Mouse (Mus musculus) erythroid progenitor cell, adult 5-6 weeks (primary cell): ENCODE results near the gene Sox18. TPM values are rescaled to one million over a fixed set of nuclear protein-coding genes. Genes with fewer than 3 reads are reported as not detected.

Source experiments
- ATAC-seq: replicated peaks from 2 replicates; pipeline ENCODE4 v1.8.0; 2016; ENCODE audit warnings: moderate number of reproducible peaks, mild to moderate bottlenecking, moderate TSS enrichment, inconsistent platforms; ENCODE audit not compliant: poor library complexity, low FRiP score, severe bottlenecking
- total RNA-seq, 2 experiments: library from RNA; stranded (forward) in 1 of 2; stranded (reverse) in 1 of 2; fragments of 150-400 nt in 1 of 2; fragments of 186-747, 209-891 nt in 1 of 2; gene quantifications; 2 replicates each; pipeline versions ENCODE4 v1.2.3 to v1.2.4; 2015 to 2017; ENCODE audit warnings: low replicate concordance in 2 of 2

Sox18 gene
- total RNA-seq (2015; ENCODE audit: low replicate concordance) (not detected in 2 replicates), total RNA-seq (2017; ENCODE audit: low replicate concordance) (not detected in 2 replicates)

DNA sequence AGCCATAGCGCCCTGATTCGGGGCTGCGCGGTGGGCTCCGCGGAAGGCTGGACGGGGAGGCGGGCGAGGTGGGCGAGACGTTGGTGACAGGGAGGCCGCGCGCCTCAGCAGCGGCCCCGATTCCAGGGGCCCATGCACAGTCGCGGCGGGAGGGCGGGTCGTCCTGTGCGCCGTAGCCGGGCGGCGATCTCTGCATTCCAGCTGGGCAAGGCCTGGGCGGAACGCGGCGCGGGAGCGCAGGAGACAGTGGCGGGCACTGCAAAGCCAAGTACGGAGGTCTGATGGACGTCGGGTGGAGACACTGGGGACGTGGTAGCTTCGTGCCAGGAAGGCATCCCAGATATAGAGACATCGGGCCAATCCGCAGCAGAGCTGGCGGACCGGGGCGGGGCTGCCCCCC, at the start of gene Sox18:
Gene Sox18, minus strand, starts transcription at position 315 of the 400 bp plus-strand sequence.
- no peak for ATAC-seq

DNA sequence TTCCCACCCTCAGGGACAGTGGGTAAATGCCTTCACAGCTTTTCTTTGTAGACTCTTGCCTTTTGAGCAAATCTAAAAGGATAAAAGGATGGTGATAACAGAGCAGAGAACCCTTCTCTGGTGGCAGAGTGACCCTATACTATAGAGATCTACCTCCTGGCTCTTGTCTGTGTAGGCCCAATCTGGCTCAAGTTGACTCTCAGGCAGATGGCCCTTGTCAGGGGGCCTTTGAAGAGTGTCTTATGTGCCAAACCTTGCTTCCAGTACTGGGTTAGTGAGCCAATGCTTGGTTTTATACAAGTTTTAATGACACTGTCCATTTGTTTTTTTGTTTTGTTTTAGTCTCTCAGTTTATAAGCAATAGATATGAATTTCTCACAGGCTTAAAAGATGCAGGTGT, 49.8 kb upstream of the Sox18 start:
- ATAC-seq, result no peak

DNA sequence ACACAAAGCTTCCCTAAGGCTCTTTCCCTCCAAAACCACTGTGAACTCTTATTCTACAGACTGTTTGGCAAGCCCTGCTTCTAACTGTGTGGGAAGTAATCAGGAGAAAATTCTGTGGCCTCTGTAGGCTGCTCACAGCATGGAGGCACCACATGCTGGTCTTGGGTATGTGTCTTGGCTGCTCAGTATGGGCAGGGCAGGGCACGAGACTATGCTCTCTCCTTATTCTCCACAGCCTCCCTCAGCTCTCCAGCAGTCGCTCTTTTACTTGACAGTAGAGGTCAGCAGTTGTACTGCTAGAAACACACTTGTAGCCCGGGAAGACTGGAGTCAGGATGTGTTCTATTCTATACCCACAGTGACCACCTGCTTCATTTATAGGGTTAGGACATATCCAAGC, 48.6 kb upstream of the Sox18 start:
- no peak for ATAC-seq

DNA sequence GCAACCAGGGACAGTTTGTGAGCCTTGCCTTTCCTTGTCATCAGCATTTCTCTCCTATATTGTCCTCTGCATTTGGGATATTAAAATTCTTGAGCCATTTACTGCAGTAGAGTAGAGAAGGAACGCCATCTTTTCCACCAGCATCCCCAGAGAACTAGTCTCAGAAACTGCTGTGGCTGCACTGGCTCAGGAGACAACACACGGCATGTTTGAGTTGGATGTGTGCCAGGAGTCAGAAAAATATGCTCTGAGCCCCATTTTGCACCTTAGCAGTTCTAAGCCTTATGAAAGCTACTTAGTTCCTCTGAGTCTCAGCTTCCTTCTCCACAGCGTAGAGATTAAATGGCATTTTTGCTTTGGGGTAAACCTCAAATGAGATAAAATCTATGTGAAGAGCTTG, 45.6 kb upstream of the Sox18 start:
- ATAC-seq, result no peak

DNA sequence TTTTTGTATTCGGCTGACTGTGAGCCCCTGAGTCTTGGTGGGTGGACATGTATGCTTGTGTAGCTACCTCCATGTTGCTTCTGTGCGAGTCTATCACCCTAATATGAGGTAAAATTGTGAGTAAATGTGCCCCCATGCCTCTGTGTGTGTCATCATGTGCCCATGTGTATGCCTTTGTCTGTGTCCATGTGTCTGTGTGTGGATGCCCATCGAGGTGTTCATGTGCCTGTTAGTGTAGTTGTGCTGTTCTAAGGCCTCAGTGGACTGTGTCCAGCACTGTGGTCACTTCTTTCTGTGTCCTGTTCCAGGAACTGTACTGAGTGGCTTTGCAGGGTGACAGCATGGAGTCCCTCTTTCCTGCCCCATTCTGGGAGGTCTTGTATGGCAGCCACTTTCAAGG, 43.9 kb upstream of the Sox18 start:
- no peak for ATAC-seq

DNA sequence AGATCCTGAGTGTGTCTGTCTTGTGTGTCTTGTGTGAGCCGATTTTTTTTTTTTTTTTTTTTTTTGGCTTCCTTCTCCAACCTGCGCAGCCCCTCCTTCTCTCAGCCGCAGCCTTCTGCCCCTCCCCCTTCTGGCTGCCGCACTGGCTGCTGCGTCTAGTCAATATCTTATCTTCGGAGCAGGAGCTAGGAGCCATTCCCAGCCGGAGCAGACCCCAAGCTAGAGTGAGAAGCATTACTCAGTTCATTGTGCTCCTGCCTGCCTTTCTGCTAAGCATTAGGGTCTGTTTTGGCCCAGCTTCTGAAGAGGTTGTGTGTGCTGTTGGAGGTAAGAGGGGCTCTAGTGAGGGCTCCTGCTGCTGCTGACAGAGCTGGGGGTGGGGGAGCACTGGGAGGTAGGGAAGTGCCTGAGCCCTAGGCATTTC, 43.5 kb upstream of the Sox18 start, which contains the start of gene Oprl1:
Gene Oprl1, plus strand, starts transcription at position 114 of the 424 bp plus-strand sequence.
- ATAC-seq, result no peak

DNA sequence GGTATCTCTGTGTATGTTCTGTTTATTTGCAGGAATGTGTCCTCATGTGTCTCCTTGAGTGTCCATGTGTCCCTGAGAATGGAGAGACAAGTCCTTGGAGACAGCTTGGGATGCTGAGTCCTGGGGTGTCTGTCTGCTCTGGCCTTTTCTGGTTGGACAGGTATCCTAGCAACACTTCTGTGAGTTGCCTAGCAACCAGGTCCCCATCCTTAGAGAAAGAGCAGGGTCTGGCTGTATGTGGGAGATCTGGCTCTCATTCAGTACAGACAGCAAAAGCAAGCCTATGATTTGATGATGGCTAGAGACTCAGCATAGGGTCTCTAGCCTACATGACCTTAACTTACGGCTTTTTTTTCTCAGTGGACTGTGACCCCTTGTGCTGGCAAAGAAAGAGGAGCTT, 42.3 kb upstream of the Sox18 start:
- no peak for ATAC-seq

DNA sequence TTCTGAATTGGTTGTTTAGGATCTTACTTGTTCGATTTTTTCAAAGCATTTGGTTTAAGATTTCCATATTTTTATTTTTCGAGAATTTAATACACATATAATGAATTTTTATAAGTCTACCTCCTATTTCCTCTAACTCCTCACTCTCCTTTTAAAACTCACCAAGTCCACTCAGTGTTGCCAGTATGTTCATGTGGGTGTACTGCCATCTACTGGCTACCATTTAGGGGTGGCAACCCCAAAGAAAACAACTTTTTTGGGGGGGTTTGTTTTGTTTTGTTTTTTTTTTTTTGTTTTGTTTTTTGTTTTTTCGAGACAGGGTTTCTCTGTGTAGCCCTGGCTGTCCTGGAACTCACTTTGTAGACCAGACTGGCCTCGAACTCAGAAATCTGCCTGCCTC, 35.2 kb upstream of the Sox18 start:
- no peak for ATAC-seq

DNA sequence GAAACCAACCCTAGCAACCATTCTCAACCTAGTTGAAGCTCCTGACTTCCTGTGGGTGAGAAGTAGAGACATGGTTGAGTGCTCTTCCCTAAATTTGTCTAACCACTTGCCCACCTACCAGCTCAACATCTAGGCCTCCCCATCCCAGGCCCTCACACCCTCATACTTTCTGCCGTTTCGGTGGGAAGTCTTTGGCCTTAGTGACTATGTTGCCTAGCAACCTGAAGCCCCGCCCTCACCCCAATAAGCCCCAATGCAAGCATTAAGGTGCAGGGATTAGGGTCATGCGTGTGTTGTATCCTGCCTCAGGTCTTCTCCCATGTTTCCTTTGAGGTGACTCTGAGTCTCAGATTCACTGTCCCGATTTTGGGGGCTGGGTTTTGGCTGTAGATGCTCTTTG, 26.8 kb upstream of the Sox18 start, which contains the start of gene Lkaaear1:
Gene Lkaaear1, minus strand, starts transcription at position 202 of the 400 bp plus-strand sequence.
- no peak for ATAC-seq

DNA sequence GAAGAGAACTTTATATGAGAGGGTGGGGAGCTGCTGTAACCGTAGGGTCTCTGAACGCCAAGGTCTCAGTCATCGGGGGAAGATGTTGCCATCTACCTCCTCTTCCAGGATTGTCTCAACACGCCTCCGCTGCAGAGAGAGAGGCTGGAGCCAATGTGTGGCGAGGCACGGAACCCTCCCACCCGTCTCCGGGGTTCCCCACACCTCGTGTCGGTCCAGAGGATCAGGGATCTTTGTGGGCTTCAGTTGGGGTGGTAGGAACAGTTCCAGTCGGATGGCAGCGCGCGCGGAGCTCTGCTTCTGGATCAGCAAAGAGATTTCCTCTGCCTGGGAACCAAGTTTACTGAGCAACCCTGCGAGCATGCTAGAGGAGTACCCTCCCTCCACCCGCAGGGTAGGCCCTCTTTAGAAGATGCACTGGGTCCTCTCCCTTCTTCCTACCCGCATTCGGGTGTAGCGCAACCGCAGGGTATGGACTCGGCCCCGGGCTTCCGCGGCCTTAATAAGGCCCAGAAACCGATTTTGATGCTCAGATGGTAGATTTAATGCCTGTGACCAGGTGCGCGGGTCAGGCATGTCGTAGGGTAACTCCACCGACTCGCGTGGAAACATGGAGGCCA, 25.5 kb upstream of the Sox18 start:
- ATAC-seq, result no peak

DNA sequence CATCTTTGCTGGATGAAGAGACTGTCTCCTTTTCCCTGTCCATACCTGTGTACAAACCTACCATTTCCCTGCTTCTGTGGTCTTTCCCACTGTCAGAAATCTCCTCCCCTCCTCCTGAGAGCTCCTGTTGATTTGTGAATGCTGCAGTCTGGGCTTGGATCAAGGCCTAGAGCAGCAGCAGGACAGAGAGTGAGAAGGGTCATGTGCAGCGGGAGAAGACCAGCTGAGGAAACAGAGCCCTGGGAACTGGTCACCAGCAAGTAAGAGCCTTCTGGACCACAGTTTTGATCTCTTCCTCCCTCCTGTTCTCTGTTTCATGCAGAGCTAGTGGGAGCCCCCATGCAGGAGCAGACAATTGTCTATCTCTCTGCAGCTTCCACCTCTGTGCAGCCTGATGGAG, 24.3 kb upstream of the Sox18 start:
- ATAC-seq, result no peak

DNA sequence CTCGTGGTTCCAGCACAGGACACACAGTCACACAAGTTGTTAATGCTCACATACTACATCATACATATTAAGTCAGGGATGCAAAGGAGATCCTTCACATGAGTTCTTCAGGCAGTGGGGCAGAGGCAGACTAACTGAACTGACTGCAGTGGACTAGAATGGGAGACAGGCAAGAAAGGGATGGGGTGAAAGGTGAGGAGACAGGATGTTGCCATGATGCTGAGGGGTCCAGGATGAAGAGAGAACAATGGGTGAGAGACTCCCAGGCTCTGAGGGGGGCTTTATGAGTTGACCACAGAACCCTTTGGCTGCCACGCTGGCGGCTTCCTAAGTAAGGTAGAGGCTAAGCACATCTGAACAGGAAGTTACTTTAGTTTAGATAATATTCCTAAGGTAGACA, 23.1 kb upstream of the Sox18 start:
- ATAC-seq, result no peak

DNA sequence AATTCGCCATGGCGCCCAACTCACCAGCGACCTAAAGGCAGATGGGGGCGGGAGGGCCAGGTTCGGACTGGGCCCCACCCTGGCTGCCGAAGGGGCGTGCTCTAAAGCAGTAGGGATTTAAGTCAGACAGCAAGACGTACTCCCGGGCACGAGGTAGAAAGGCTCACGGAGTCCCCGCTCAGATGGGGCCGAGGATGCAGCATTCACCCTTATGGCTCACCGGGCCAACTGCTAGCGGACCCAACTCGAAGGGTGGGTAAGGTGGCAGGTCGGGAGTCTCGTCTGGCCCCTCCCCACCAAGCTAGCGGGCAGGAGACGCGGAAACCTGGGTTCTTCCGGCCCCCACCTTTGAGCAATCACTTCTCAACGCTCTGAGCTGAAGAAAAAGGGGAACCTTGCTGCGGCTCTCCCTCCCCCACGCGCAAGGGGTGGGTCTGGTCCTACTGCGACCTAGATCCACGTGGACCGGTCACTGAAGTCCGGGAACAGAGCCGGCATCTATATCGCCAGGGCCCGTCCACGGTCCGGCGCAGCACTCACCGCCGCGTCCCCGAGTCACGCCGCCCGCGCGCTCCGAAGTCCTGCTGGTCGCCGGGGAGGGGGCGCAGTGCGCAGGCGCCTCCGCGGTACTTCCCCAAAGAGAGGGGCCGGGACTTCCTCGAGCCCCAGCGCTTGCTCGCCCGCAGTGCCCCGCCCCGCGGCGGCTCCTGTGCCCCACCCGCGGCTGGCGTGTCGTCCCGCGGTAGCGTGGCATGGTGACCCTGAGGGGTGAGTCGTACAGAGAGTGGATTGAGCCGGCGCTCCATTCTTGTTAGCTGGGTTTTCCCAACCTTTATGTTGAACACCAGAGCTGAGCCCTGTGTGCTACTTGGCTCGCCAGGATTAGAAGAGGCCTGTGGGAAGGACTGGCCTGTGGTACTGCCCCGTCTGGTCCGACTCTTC, 22.2 kb upstream of the Sox18 start, which contains the start of gene Rgs19:
Gene Rgs19, minus strand, starts transcription at position 639 of the 942 bp plus-strand sequence.
- no peak for ATAC-seq

DNA sequence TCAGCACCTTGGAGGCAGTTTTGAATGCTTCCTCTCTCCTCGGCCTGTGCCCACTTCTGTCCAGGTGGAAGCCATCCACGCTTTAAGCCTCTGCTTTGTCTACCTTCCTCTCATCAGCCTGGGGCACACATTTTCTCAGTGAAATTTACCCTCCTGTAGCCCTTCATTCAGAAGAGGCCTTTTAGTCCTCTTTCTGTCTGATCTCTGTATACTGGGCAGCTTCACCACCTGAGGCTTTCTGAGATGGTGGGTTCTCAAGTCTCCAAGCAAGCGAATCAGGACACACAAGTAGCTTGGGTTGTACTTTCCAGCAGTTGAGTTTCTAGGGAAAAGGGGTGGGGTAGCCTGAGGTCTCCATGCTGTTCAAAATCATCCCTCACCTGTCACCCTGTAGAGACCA, 20.9 kb upstream of the Sox18 start:
- no peak for ATAC-seq

DNA sequence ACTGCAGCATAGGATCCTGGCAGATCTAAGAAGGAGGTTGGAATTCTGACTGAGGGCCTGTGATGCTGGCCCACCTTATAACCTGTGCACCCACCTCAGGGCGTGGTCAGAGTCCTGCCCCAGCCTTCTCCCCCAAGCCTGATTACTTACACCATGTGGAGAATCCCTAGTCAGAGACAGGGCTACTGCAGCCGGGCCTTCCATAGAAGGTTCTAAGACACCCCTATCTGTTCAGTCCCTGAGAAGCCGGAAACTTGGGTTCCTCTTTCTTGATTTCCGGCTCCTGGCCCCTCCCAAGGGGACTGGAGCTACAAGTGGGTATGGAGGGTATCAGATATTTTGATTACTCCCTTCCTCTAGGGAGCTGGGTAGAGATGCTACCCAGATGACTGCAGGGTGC, 20.1 kb upstream of the Sox18 start:
- no peak for ATAC-seq

DNA sequence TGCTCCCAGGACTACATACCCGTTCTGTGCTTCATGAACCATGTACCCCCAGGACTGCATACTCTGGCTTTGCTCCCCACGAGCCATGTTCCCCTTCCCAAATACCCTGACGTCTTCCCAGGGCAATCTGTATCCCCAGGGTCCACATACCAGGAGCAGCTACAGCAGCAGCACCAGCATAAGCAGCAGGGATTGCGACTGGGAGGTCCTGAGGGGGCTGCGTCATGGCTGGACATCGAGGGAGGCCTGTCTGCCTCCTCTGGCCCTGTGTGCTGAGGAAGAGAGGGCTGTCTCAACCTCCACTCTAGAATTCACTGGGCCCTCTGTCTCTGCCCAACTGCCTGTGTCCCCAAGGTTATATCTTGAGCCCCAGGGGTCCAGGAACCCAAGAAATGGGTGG, 19.6 kb upstream of the Sox18 start:
- ATAC-seq, result no peak

DNA sequence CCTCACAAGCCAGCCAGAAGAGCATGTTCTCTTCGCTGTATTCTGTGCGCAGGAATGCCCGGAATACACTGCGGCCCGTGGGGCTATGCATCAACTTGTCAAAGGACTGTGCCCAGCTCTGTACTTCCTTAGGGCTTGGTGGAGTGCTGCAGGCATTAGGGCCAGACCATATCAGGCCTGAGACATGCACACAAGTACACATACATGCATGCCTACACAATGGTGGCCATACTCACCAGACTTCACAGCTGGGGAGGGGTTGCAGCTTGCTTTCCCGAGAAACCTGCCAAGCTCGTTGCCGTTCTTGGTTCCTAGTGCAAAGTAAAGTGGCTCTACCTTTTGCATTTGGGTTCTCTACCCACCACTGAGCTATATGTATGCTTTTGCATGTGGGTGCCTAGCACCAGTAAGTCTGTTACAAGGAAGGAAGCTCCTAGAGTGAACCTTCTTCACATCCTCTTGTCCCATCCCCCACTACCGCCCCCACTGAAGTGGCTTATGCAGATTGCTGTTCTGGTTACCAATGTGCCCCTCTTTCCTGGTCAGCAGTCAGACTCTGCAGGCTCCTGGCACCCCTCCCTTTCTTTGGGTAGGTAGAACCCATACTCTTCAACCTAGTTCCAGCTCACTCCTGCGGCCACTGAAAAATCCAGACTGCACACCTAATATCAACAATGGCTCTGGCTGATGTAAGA, 18.2 kb upstream of the Sox18 start:
- ATAC-seq, result no peak

DNA sequence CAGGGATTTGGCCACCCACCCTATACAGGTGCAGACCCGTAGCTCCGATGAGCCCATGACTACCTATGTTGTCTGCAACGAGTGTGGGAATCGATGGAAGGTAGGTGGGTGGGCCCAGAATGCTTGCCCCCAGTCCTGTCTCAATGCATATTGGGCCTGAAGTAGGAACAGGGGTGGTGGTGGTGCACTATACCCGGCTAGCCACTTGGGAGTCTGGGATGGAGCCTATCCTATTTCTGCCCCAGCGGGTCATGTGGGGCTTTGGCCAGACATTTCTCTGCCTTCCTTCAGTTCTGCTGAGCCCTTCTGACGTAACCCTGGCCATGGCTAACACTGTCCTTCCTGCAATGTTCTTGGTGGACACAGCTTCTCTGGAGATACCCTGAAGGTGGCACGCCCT, 16.1 kb upstream of the Sox18 start:
- ATAC-seq, result no peak

DNA sequence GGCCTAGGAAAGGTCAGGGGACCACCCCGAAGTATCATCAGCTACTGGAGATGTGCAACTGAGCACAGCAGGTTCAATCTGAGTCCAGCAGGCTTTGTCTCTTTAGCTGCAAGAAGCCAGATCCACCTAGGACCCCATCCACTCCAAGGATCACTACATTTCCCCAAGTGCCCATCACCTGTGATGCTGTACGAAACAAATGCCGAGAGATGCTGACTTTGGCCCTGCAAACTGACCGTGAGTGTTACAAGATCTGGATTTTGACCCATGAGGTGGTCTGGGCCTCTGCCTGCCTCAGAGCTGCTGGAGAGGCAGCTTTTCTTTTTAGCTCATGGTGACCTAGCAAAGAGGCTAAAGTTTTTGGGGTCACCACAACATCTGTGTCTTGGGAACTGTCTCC, 14.2 kb upstream of the Sox18 start:
- no peak for ATAC-seq

DNA sequence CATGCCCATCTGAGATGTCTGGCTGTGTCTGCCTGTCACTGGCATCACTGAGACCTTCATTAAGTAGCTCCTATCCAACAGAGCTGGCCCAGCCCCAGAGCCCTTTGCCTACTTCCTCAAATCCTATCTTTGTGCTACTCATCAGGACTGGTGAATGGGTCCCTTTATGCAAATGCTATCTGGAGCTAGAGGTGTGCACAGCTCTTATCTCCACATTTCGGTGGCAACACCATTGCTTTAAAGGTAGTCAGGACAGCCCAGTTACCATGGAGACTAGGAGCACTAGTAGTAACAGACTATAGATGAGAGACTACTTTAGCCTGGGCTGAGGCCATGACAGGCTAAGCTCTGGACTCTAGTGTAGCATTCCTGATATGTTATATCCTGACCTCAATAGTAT, 13.3 kb upstream of the Sox18 start:
- ATAC-seq, result no peak
